Mouse (Mus musculus): ENCODE measurements around the gene Olfr656. TPM values are rescaled to one million over a fixed set of nuclear protein-coding genes. Genes with fewer than 3 reads are reported as not detected.
A peak's percentile ranks its signal among the peaks of the same experiment; 100 is the strongest.

Olfr656 gene
- polyA plus RNA-seq, 1 experiment from 2014 or later = not detected

GRCm38 (mm10) chr7:104624494-104624893 is 10.7 kb downstream of the Olfr656 start, which contains the start of gene Olfr657:
Gene Olfr657 (plus strand): TSS chr7:104624794.
- H3K4me1 ChIP-seq (ENCODE audit: control insufficient read depth, insufficient read depth, low read length) = no peaks in the 10 kb centered on the region
- H3K9ac ChIP-seq (replicated peaks; ENCODE audit: low read length) = no peak within 1 kb of the TSS
- ATAC-seq (ENCODE audit: low FRiP score, low TSS enrichment) (no peak), DNase-seq (no peak)
- H3K27me3 ChIP-seq (ENCODE audit: control insufficient read depth, insufficient read depth, low read length) = no peaks in the 10 kb centered on the region
- no peaks in the 10 kb centered on the region for H3K36me3 ChIP-seq (ENCODE audit: control insufficient read depth, insufficient read depth, low read length)
- no peak within 1 kb of the TSS for H3K27ac ChIP-seq (replicated peaks; ENCODE audit: low read depth, low read length)
- no peak within 1 kb of the TSS for H3K4me3 ChIP-seq (replicated peaks; ENCODE audit: low read depth, low read length)
- no peaks in the 10 kb centered on the region for H3K9me3 ChIP-seq (ENCODE audit: control insufficient read depth, low read length)
- no peak within 1 kb of the TSS for H3K4me2 ChIP-seq (ENCODE audit: low read length)

GRCm38 (mm10) chr7:104646841-104647482 is 33.2 kb downstream of the Olfr656 start, which contains the start of gene Olfr658:
Gene Olfr658 (minus strand): TSS chr7:104647305.
- no peaks in the 10 kb centered on the region for H3K36me3 ChIP-seq (ENCODE audit: control insufficient read depth, insufficient read depth, low read length)
- ATAC-seq (ENCODE audit: low FRiP score, low TSS enrichment) (peak; percentile 81), DNase-seq (peak; percentile 73)
- no peak within 1 kb of the TSS for H3K9ac ChIP-seq (replicated peaks; ENCODE audit: low read length)
- peaks cover 3% of the 10 kb centered on the region; the same call in 1 of the 2 replicates for H3K4me1 ChIP-seq (ENCODE audit: control insufficient read depth, insufficient read depth, low read length)
- H3K4me3 ChIP-seq (replicated peaks; ENCODE audit: low read depth, low read length) = peak within 1 kb of the TSS; percentile 25
- 28% methylated on average over 21 of the region's 22 CpGs for WGBS
- peak within 1 kb of the TSS; percentile 50 for H3K4me2 ChIP-seq (ENCODE audit: low read length)
- no peaks in the 10 kb centered on the region for H3K9me3 ChIP-seq (ENCODE audit: control insufficient read depth, low read length)
- H3K27me3 ChIP-seq (ENCODE audit: control insufficient read depth, insufficient read depth, low read length) = no peaks in the 10 kb centered on the region
- no peak within 1 kb of the TSS for H3K27ac ChIP-seq (replicated peaks; ENCODE audit: low read depth, low read length)

DNA sequence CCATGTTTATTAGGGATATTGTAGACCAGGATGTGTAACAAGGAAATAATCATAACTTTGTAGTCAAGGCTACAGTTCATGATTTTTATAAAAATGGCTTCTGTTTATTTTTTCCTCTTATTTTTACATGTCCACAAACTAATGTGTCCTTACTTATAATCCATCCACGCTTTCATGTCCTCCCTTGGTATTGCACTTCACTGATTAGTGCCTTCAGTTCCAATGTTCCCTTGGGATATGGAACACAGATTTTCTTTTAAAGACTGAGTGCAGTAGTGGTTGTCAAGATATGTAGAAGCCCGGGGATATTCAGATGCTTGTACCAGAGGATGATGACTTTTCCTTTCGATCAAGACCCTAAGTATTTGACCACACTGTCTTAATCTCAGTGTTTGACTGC is 52.7 kb downstream of the Olfr656 start, which contains the start of gene Olfr659:
Gene Olfr659 (plus strand): TSS at position 301 of the 400 bp plus-strand sequence.
- no peaks in the 10 kb centered on the region for H3K27me3 ChIP-seq (ENCODE audit: control insufficient read depth, insufficient read depth, low read length)
- H3K36me3 ChIP-seq (ENCODE audit: control insufficient read depth, insufficient read depth, low read length) = no peaks in the 10 kb centered on the region
- no peak within 1 kb of the TSS for H3K4me3 ChIP-seq (replicated peaks; ENCODE audit: low read depth, low read length)
- no peaks in the 10 kb centered on the region for H3K4me1 ChIP-seq (ENCODE audit: control insufficient read depth, insufficient read depth, low read length)
- DNase-seq (no peak), ATAC-seq (ENCODE audit: low FRiP score, low TSS enrichment) (no peak)
- no peak within 1 kb of the TSS for H3K4me2 ChIP-seq (ENCODE audit: low read length)
- no peak within 1 kb of the TSS for H3K9ac ChIP-seq (replicated peaks; ENCODE audit: low read length)
- 92% methylated on average over 3 of the region's 3 CpGs for WGBS
- no peaks in the 10 kb centered on the region for H3K9me3 ChIP-seq (ENCODE audit: control insufficient read depth, low read length)
- H3K27ac ChIP-seq (replicated peaks; ENCODE audit: low read depth, low read length) = no peak within 1 kb of the TSS

Other genes with a start within 250 kb of the Olfr656 start
- 0.07 TPM in 1 of 2 replicates, not detected in the other for gene Trim30b, start 244.1 kb upstream of the Olfr656 start, polyA plus RNA-seq (2014; fragmentation: Nextera tagmentation; extraction: Ambion mirVana)
- gene Trim30c, start 213.1 kb upstream of the Olfr656 start, polyA plus RNA-seq (2014; fragmentation: Nextera tagmentation; extraction: Ambion mirVana) = 0.32 TPM in 1 of 2 replicates, not detected in the other
- gene Trim30a, start 148.8 kb upstream of the Olfr656 start, polyA plus RNA-seq (2014; fragmentation: Nextera tagmentation; extraction: Ambion mirVana) = 0.18 and 2.0 TPM in 2 replicates
- gene Trim30d, start 106.1 kb upstream of the Olfr656 start, polyA plus RNA-seq (2014; fragmentation: Nextera tagmentation; extraction: Ambion mirVana) = 0.19 and 0.66 TPM in 2 replicates
- not detected in 2 replicates for gene Olfr651, start 63.8 kb upstream of the Olfr656 start, polyA plus RNA-seq (2014; fragmentation: Nextera tagmentation; extraction: Ambion mirVana)
- gene Olfr652, start 53.1 kb upstream of the Olfr656 start, polyA plus RNA-seq (2014; fragmentation: Nextera tagmentation; extraction: Ambion mirVana) = not detected in 2 replicates
- not detected in 2 replicates for gene Olfr653, start 36.6 kb upstream of the Olfr656 start, polyA plus RNA-seq (2014; fragmentation: Nextera tagmentation; extraction: Ambion mirVana)
- gene Olfr654, start 26.9 kb upstream of the Olfr656 start, polyA plus RNA-seq (2014; fragmentation: Nextera tagmentation; extraction: Ambion mirVana) = not detected in 2 replicates
- gene Olfr655, start 12.2 kb upstream of the Olfr656 start, polyA plus RNA-seq (2014; fragmentation: Nextera tagmentation; extraction: Ambion mirVana) = not detected in 2 replicates
- gene Olfr657, start 10.8 kb downstream of the Olfr656 start, polyA plus RNA-seq (2014; fragmentation: Nextera tagmentation; extraction: Ambion mirVana) = not detected in 2 replicates
- gene Olfr658, start 33.4 kb downstream of the Olfr656 start, polyA plus RNA-seq (2014; fragmentation: Nextera tagmentation; extraction: Ambion mirVana) = 0.21 and 0.24 TPM in 2 replicates
- gene Olfr659, start 52.8 kb downstream of the Olfr656 start, polyA plus RNA-seq (2014; fragmentation: Nextera tagmentation; extraction: Ambion mirVana) = not detected in 2 replicates
- gene Olfr661, start 72.5 kb downstream of the Olfr656 start, polyA plus RNA-seq (2014; fragmentation: Nextera tagmentation; extraction: Ambion mirVana) = not detected in 2 replicates
- not detected in 2 replicates for gene Usp17le, start 163.5 kb downstream of the Olfr656 start, polyA plus RNA-seq (2014; fragmentation: Nextera tagmentation; extraction: Ambion mirVana)
- not detected in 2 replicates for gene Usp17lb, start 228.6 kb downstream of the Olfr656 start, polyA plus RNA-seq (2014; fragmentation: Nextera tagmentation; extraction: Ambion mirVana)
- not detected in 2 replicates for gene Usp17la, start 243.1 kb downstream of the Olfr656 start, polyA plus RNA-seq (2014; fragmentation: Nextera tagmentation; extraction: Ambion mirVana)